Mouse (Mus musculus): ENCODE measurements around the gene Auts2. TPM values are rescaled to one million over a fixed set of nuclear protein-coding genes. Genes with fewer than 3 reads are reported as not detected.

Gene Auts2
- polyA plus RNA-seq, 1 experiment = 39.0 TPM

DNA sequence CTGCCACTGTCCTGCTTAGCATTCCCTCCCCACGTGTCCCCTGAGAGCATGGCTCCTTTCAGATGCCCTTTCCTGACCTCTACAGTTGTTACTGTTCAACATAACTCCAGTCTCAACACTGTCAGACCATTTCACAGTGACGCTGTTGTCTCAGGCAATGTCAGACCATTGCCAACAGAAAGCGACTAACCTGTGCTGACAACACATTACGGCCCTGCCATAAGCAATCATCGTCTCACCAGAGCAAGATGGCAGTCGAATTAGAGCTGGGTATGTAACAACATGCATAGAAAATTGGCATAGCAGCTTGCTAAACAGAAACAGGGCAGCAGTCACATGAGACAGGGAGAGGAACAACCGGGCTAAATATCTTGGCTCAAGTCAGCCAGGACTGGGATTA, 614.4 kb downstream of the Auts2 start:
- Histone ChIP-seq H3K4me1 (ENCODE audit: control insufficient read depth, insufficient read depth, low read length) (no peaks in the 10 kb centered on the region), H3K27me3 (ENCODE audit: control insufficient read depth, insufficient read depth, low read length) (no peaks in the 10 kb centered on the region), H3K27ac (ENCODE audit: insufficient read depth, low read length) (no peak overlapping the region), H3K4me3 (replicated peaks; ENCODE audit: insufficient read depth, low read depth, low read length) (no peak overlapping the region)
- DNase-seq = no peak
- 67% methylated on average over 7 of the region's 7 CpGs for WGBS
- no peak for TF ChIP-seq CTCF (IDR thresholded peaks at IDR 0.05; ENCODE audit: borderline replicate concordance, insufficient read depth, low read depth, low read length)
- no peak for TF ChIP-seq POLR2A (IDR thresholded peaks at IDR 0.05; ENCODE audit: borderline replicate concordance, insufficient read depth, low read length)

- H3K4me1 ChIP-seq (ENCODE audit: control insufficient read depth, insufficient read depth, low read length) = no peaks in the 10 kb centered on the region
- H3K27me3 ChIP-seq (ENCODE audit: control insufficient read depth, insufficient read depth, low read length) = no peaks in the 10 kb centered on the region
- no peak for TF ChIP-seq CTCF (IDR thresholded peaks at IDR 0.05; ENCODE audit: borderline replicate concordance, insufficient read depth, low read depth, low read length)
- no peak for TF ChIP-seq POLR2A (IDR thresholded peaks at IDR 0.05; ENCODE audit: borderline replicate concordance, insufficient read depth, low read length)
- WGBS = 81% methylated on average over 4 of the region's 4 CpGs
- no peak overlapping the region for H3K4me3 ChIP-seq (replicated peaks; ENCODE audit: insufficient read depth, low read depth, low read length)
- no peak overlapping the region for H3K27ac ChIP-seq (ENCODE audit: insufficient read depth, low read length)
- no peak for DNase-seq
These were observed 620.4 kb downstream of the Auts2 start for GRCm38 (mm10) chr5:131922759-131923158.

DNA sequence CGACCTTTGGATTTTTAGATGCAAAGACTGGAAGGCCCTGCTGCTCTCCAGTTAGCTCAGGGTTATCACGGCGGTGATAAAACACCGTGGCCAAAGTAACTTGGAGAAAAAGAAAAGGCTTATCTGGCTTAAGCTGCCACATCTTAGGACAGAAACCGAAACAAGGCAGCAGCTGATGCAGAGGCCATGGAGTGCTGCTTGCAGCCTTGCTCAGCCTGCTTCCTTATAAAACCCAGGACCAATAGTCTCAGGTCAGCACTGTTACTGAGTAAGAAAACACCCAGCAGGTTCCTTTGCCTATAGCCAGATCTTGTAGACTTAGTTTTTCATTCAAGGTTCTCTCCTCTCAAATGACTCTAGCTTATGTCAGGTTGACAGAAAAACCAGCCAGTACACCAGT, 621.0 kb downstream of the Auts2 start:
- WGBS = 79% methylated on average over 5 of the region's 5 CpGs
- Histone ChIP-seq H3K4me3 (replicated peaks; ENCODE audit: insufficient read depth, low read depth, low read length) (no peak overlapping the region), H3K27ac (ENCODE audit: insufficient read depth, low read length) (no peak overlapping the region), H3K4me1 (ENCODE audit: control insufficient read depth, insufficient read depth, low read length) (no peaks in the 10 kb centered on the region), H3K27me3 (ENCODE audit: control insufficient read depth, insufficient read depth, low read length) (no peaks in the 10 kb centered on the region)
- TF ChIP-seq CTCF (IDR thresholded peaks at IDR 0.05; ENCODE audit: borderline replicate concordance, insufficient read depth, low read depth, low read length) (no peak), POLR2A (IDR thresholded peaks at IDR 0.05; ENCODE audit: borderline replicate concordance, insufficient read depth, low read length) (no peak)
- DNase-seq = no peak

DNA sequence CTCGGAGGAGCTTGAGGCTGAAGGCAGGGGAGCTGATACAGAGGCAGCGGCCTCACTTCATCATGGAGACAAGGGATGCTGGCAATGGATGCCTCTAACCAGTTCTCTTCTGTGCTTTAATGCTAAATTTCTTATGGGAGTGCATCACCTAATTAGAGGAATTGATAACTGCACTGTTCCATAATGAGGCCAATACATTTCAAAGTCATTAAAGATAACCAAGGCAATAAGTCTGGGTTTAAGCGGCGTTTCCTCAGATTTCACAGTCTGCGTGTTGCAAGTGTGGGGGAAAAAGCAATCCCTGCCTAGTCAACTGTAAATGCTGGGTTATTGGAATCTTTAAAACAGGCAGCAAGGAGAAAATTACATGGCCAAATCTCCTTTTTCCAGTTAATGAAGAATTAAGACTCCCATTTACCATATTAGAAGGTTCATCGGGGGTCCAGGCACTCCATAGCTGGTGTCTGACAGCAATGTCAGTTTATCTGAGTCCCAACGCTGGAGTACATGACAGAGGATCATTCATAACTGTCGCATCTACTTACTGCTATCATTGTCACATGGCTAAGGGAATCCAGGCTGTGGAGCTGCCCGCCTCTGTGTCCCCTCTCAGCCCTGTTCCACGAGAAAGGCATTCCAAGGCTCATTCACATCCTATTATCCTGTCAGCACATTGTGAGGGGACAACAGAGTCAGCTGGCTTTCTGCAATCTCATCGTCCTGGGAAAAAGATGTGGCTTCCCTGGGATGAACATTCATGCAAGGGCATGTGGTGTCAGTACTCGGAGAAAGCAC, 623.0 kb downstream of the Auts2 start:
- no peaks in the 10 kb centered on the region for H3K27me3 ChIP-seq (ENCODE audit: control insufficient read depth, insufficient read depth, low read length)
- H3K27ac ChIP-seq (ENCODE audit: insufficient read depth, low read length) = no peak overlapping the region
- H3K4me3 ChIP-seq (replicated peaks; ENCODE audit: insufficient read depth, low read depth, low read length) = no peak overlapping the region
- 88% methylated on average over 12 of the region's 12 CpGs for WGBS
- TF ChIP-seq CTCF (IDR thresholded peaks at IDR 0.05; ENCODE audit: borderline replicate concordance, insufficient read depth, low read depth, low read length) (no peak), POLR2A (IDR thresholded peaks at IDR 0.05; ENCODE audit: borderline replicate concordance, insufficient read depth, low read length) (no peak)
- DNase-seq = no peak
- no peaks in the 10 kb centered on the region for H3K4me1 ChIP-seq (ENCODE audit: control insufficient read depth, insufficient read depth, low read length)

- H3K27me3 ChIP-seq (ENCODE audit: control insufficient read depth, insufficient read depth, low read length) = no peaks in the 10 kb centered on the region
- DNase-seq = no peak
- no peaks in the 10 kb centered on the region for H3K4me1 ChIP-seq (ENCODE audit: control insufficient read depth, insufficient read depth, low read length)
- WGBS = 88% methylated on average over 12 of the region's 12 CpGs
- no peak for TF ChIP-seq CTCF (IDR thresholded peaks at IDR 0.05; ENCODE audit: borderline replicate concordance, insufficient read depth, low read depth, low read length)
- no peak for TF ChIP-seq POLR2A (IDR thresholded peaks at IDR 0.05; ENCODE audit: borderline replicate concordance, insufficient read depth, low read length)
- no peak overlapping the region for H3K4me3 ChIP-seq (replicated peaks; ENCODE audit: insufficient read depth, low read depth, low read length)
- H3K27ac ChIP-seq (ENCODE audit: insufficient read depth, low read length) = no peak overlapping the region
These were observed 626.2 kb downstream of the Auts2 start for GRCm38 (mm10) chr5:131916791-131917403.

DNA sequence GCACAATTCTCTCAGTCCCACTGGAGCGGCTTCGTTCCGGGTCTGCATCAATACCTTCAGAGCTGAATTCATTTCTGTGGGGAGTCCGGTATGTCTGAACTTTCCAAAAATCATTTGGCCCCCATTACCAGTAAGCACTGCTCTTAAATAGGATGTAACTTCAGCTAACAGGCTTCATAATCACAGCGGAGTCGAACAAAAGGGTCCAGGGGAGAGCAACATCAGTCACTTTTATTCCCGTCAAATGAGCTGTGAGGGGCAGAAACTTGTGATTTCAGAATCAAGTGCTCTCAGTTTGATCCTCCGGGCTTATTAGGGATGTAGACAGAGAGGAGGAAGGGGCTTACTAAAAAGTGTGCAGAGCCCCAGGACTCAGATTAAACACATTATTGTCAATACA, 629.6 kb downstream of the Auts2 start:
- no peak for DNase-seq
- TF ChIP-seq CTCF (IDR thresholded peaks at IDR 0.05; ENCODE audit: borderline replicate concordance, insufficient read depth, low read depth, low read length) = no peak
- TF ChIP-seq POLR2A (IDR thresholded peaks at IDR 0.05; ENCODE audit: borderline replicate concordance, insufficient read depth, low read length) = no peak

GRCm38 (mm10) chr5:131912983-131913382, 630.2 kb downstream of the Auts2 start:
- 95% methylated on average over 1 of the region's 1 CpGs for WGBS
- TF ChIP-seq POLR2A (IDR thresholded peaks at IDR 0.05; ENCODE audit: borderline replicate concordance, insufficient read depth, low read length) (no peak), CTCF (IDR thresholded peaks at IDR 0.05; ENCODE audit: borderline replicate concordance, insufficient read depth, low read depth, low read length) (no peak)
- no peak overlapping the region for H3K27ac ChIP-seq (ENCODE audit: insufficient read depth, low read length)
- no peak for DNase-seq
- no peak overlapping the region for H3K4me3 ChIP-seq (replicated peaks; ENCODE audit: insufficient read depth, low read depth, low read length)
- no peaks in the 10 kb centered on the region for H3K4me1 ChIP-seq (ENCODE audit: control insufficient read depth, insufficient read depth, low read length)
- H3K27me3 ChIP-seq (ENCODE audit: control insufficient read depth, insufficient read depth, low read length) = no peaks in the 10 kb centered on the region

More for the DNA sequence above, 629.6 kb downstream of the Auts2 start:
- Histone ChIP-seq H3K27ac (ENCODE audit: insufficient read depth, low read length) (no peak overlapping the region), H3K4me3 (replicated peaks; ENCODE audit: insufficient read depth, low read depth, low read length) (no peak overlapping the region), H3K27me3 (ENCODE audit: control insufficient read depth, insufficient read depth, low read length) (no peaks in the 10 kb centered on the region), H3K4me1 (ENCODE audit: control insufficient read depth, insufficient read depth, low read length) (no peaks in the 10 kb centered on the region)
- 82% methylated on average over 8 of the region's 8 CpGs for WGBS

- WGBS = 96% methylated on average over 3 of the region's 3 CpGs
- no peaks in the 10 kb centered on the region for H3K4me1 ChIP-seq (ENCODE audit: control insufficient read depth, insufficient read depth, low read length)
- H3K27ac ChIP-seq (ENCODE audit: insufficient read depth, low read length) = no peak overlapping the region
- H3K27me3 ChIP-seq (ENCODE audit: control insufficient read depth, insufficient read depth, low read length) = no peaks in the 10 kb centered on the region
- no peak for DNase-seq
- H3K4me3 ChIP-seq (replicated peaks; ENCODE audit: insufficient read depth, low read depth, low read length) = no peak overlapping the region
- TF ChIP-seq CTCF (IDR thresholded peaks at IDR 0.05; ENCODE audit: borderline replicate concordance, insufficient read depth, low read depth, low read length) (no peak), POLR2A (IDR thresholded peaks at IDR 0.05; ENCODE audit: borderline replicate concordance, insufficient read depth, low read length) (no peak)
These were observed 636.8 kb downstream of the Auts2 start for GRCm38 (mm10) chr5:131906313-131906712.

All from cerebellum, adult 2 months (tissue).